10 mouse cellular contexts compared by ENCODE assay signal in the genomic region with DNA sequence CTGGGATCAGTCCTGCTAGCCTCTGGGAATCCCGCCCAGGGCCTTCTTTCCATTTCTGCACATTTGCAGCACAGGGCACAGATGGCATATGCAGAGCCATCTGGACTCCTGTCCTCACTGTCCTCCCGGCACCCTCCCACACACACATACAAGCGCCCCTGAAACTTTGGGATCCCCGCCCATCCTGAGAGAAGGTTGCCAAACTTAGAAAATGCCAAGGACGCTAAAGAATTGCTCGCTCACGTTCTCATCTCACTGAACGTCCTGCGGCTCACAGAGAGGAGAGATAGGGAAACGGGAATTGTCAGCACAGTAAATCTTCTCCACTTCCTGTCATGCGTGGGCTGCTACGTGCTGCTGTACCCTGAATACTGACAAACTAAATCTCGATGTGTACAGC. TPM values are rescaled to one million over a fixed set of nuclear protein-coding genes. Genes with fewer than 3 reads are reported as not detected.
DNase-seq lines count a peak whose midpoint lies in the region; ATAC-seq and TF ChIP-seq lines count a peak whose summit lies in the region.
"Had no signal": no experiment of that assay in that cellular context is flagged by ENCODE, and none has a peak within 500 bp of the region (broad histone marks: within the 10 kb centered on the region; RNA-seq: fewer than 3 reads in every experiment).

No protein-coding gene starts in this region.

- no peaks in the 10 kb centered on the region for H3K79me2 ChIP-seq in liver, adult 2 months (ENCODE audit: control insufficient read depth, insufficient read depth, low read length)

- no peak overlapping the region for H3K9ac ChIP-seq in liver, adult 2 months (ENCODE audit: low read depth, low read length)
- H3K9ac ChIP-seq in liver, embryonic 11.5 days (ENCODE audit: low read depth, low read length) = no peak overlapping the region

- H3K4me3 ChIP-seq in liver, adult 2 months (ENCODE audit: insufficient read depth, low read depth, low read length) = no peak overlapping the region
- H3K4me3 ChIP-seq in liver, embryonic 11.5 days (ENCODE audit: low read depth, low read length) = no peak overlapping the region
- H3K4me3 ChIP-seq: erythroblast, embryonic 14.5 days had no signal

- no peak for DNase-seq in liver, adult 2 months (ENCODE audit: extremely low read depth, low read depth, low spot score)
- DNase-seq in liver, embryonic 11.5 days (ENCODE audit: low spot score) = no peak
- DNase-seq in frontal cortex, postnatal 10 days (ENCODE audit: low spot score in 2 of 2) = peak; percentile 61 to 76
- DNase-seq in left cerebral cortex, adult 18-20 months (ENCODE audit: low spot score in 2 of 2) = peak; percentile 82 to 86
- no peak for DNase-seq in thymus, postnatal 10 days (ENCODE audit: low spot score in 2 of 2)
- no peak for DNase-seq in Muller cell, postnatal 12 days (ENCODE audit: inconsistent ontology term)
- no peak for DNase-seq in gastrocnemius, adult 18-20 months (ENCODE audit: low spot score)

- no peaks in the 10 kb centered on the region for H3K9me3 ChIP-seq in liver, embryonic 11.5 days (ENCODE audit: control insufficient read depth, low read length)

- TF ChIP-seq CTCF in liver, adult 2 months (IDR thresholded peaks at IDR 0.05; ENCODE audit: low read depth, low read length) = no peak

- no peaks in the 10 kb centered on the region for H3K27me3 ChIP-seq in liver, adult 2 months (ENCODE audit: control insufficient read depth, insufficient read depth, low read length)
- no peaks in the 10 kb centered on the region for H3K27me3 ChIP-seq in liver, embryonic 11.5 days (replicated peaks; ENCODE audit: control insufficient read depth, insufficient read depth, low read length)

- no peak overlapping the region for H3K4me2 ChIP-seq in liver, embryonic 11.5 days

- no peak for TF ChIP-seq POLR2A in liver, adult 2 months (IDR thresholded peaks at IDR 0.05; ENCODE audit: extremely low read depth, insufficient read depth, low read length)

- no peak for ATAC-seq in liver, embryonic 11.5 days (replicated peaks; ENCODE audit: low FRiP score)
- ATAC-seq in cerebellum, adult (ENCODE audit: insufficient number of reproducible peaks, low FRiP score, low TSS enrichment) = peak; percentile 97
- ATAC-seq: Patski had no signal

- H3K4me1 ChIP-seq in liver, adult 2 months (ENCODE audit: control insufficient read depth, insufficient read depth, low read length) = peaks cover 10% of the 10 kb centered on the region
- H3K4me1 ChIP-seq in liver, embryonic 11.5 days (replicated peaks; ENCODE audit: control insufficient read depth, insufficient read depth, low read length) = no peaks in the 10 kb centered on the region

- H3K27ac ChIP-seq in liver, adult 2 months (replicated peaks; ENCODE audit: insufficient read depth, low read depth, low read length) = peak overlapping the region; percentile 15; the same call in 1 of the 2 replicates
- no peak overlapping the region for H3K27ac ChIP-seq in liver, embryonic 11.5 days (ENCODE audit: low read depth, low read length)

- WGBS in liver, adult 2 months = 51% methylated on average over 13 of the region's 13 CpGs
- 67% methylated on average over 13 of the region's 13 CpGs for WGBS in liver, embryonic 11.5 days

- peaks cover 3% of the 10 kb centered on the region; the same call in 1 of the 2 replicates for H3K36me3 ChIP-seq in liver, adult 2 months (ENCODE audit: control insufficient read depth, insufficient read depth, low read length)
- H3K36me3 ChIP-seq in liver, embryonic 11.5 days (ENCODE audit: control insufficient read depth, insufficient read depth, low read length) = peaks cover 5% of the 10 kb centered on the region; the same call in 1 of the 2 replicates

RNA-seq across cellular contexts. Expression of a gene that starts 11.0 kb away (rescaled TPM):
- 4.1 and 5.3 TPM in 2 replicates for total RNA-seq in liver, adult 2 months (2014; rRNA removed)
- 3.1 and 5.9 TPM in 2 replicates for polyA plus RNA-seq in liver, adult 2 months (2012; rRNA removed)
- 34.4 and 35.4 TPM in 2 replicates for polyA plus RNA-seq in liver, embryonic 11.5 days (2014; fragmentation: Nextera tagmentation; extraction: Ambion mirVana)
- 1 to 10 TPM; 6.8 to 8.5 TPM for total RNA-seq in left cerebral cortex, adult 18-20 months (2021)
- 1 to 10 TPM; 1.3 to 2.1 TPM for total RNA-seq in gastrocnemius, adult 18-20 months (2021)
- polyA plus RNA-seq: Patski had no signal

RNA-seq across cellular contexts. Expression of a gene that starts 25.2 kb away (rescaled TPM):
- not detected in 2 replicates for total RNA-seq in liver, adult 2 months (2014; rRNA removed)
- not detected in 2 replicates for polyA plus RNA-seq in liver, adult 2 months (2012; rRNA removed)
- 0.62 and 1.2 TPM in 2 replicates for polyA plus RNA-seq in liver, embryonic 11.5 days (2014; fragmentation: Nextera tagmentation; extraction: Ambion mirVana)
- not detected for total RNA-seq in left cerebral cortex, adult 18-20 months (2021)
- not detected for total RNA-seq in gastrocnemius, adult 18-20 months (2021)
- polyA plus RNA-seq: erythroblast, embryonic 14.5 days; Patski had no signal

RNA-seq across cellular contexts. Expression of a gene that starts 54.8 kb away (rescaled TPM):
- total RNA-seq in liver, adult 2 months (2014; rRNA removed) = 6.0 and 6.5 TPM in 2 replicates
- 7.6 and 10.1 TPM in 2 replicates for polyA plus RNA-seq in liver, adult 2 months (2012; rRNA removed)
- 14.3 and 14.7 TPM in 2 replicates for polyA plus RNA-seq in liver, embryonic 11.5 days (2014; fragmentation: Nextera tagmentation; extraction: Ambion mirVana)
- 10 to 100 TPM; 66.8 to 67.1 TPM for total RNA-seq in left cerebral cortex, adult 18-20 months (2021)
- total RNA-seq in gastrocnemius, adult 18-20 months (2021) = 10 to 100 TPM in 1 of 2 experiments, 1 to 10 TPM in 1; 9.3 to 10.9 TPM

RNA-seq across cellular contexts. Expression of a gene that starts 54.9 kb away (rescaled TPM):
- total RNA-seq in liver, adult 2 months (2014; rRNA removed) = 37.7 and 40.5 TPM in 2 replicates
- polyA plus RNA-seq in liver, adult 2 months (2012; rRNA removed) = 17.5 and 19.0 TPM in 2 replicates
- 57.1 and 63.0 TPM in 2 replicates for polyA plus RNA-seq in liver, embryonic 11.5 days (2014; fragmentation: Nextera tagmentation; extraction: Ambion mirVana)
- 10 to 100 TPM; 25.5 to 25.8 TPM for total RNA-seq in left cerebral cortex, adult 18-20 months (2021)
- total RNA-seq in gastrocnemius, adult 18-20 months (2021) = 10 to 100 TPM; 10.5 to 12.7 TPM

Comparison
In these comparisons a context has a peak if more than half of its experiments do, and no peak if none do; other contexts are left out.
1. DNase-seq: peak in frontal cortex, postnatal 10 days (2 of 2) and left cerebral cortex, adult 18-20 months (2 of 2); none in liver, adult 2 months (single experiment), liver, embryonic 11.5 days (single experiment), thymus, postnatal 10 days (0 of 2), Muller cell, postnatal 12 days (single experiment) and gastrocnemius, adult 18-20 months (single experiment).